Mouse (Mus musculus): ENCODE data around the gene Ifrd2. TPM values are rescaled to one million over a fixed set of nuclear protein-coding genes. Genes with fewer than 3 reads are reported as not detected.
A peak's percentile ranks its signal among the peaks of the same experiment; 100 is the strongest.

The Ifrd2 gene
- total and polyA plus RNA-seq, 2 experiments from 2014 or later: 6.5 to 8.4 TPM

GRCm38 (mm10) chr9:107541474-107542351 lies 45.7 kb upstream of the Ifrd2 start, which contains the start of the genes Cyb561d2 and Nprl2:
Gene Cyb561d2 (minus strand): TSS chr9:107542193.
Gene Nprl2 (plus strand): TSS chr9:107542226.
- H3K4me3 ChIP-seq (ENCODE audit: low read depth, low read length): peak within 1 kb of the TSS; percentile 56
- DNase-seq (ENCODE audit: low spot score) (peak; percentile 95), ATAC-seq (ENCODE audit: low FRiP score) (peak; percentile 86)
- peaks cover 43% of the 10 kb centered on the region for H3K36me3 ChIP-seq (ENCODE audit: insufficient read depth, low read length)
- TF ChIP-seq CTCF (IDR thresholded peaks at IDR 0.05): no peak; the same call in 1 of the 2 replicates
- H3K27ac ChIP-seq (ENCODE audit: low read depth, low read length): peak within 1 kb of the TSS; percentile 67
- H3K4me1 ChIP-seq (ENCODE audit: insufficient read depth, low read length): peaks cover 11% of the 10 kb centered on the region
- H3K9ac ChIP-seq (replicated peaks; ENCODE audit: low read length, poor library complexity, severe bottlenecking): peak within 1 kb of the TSS; percentile 58
- under 1% methylated on average over 46 of the region's 46 CpGs for WGBS
- H3K27me3 ChIP-seq (ENCODE audit: insufficient read depth, low read length): no peaks in the 10 kb centered on the region
- H3K9me3 ChIP-seq (ENCODE audit: low read length): no peaks in the 10 kb centered on the region
- peak within 1 kb of the TSS; percentile 79 for H3K4me2 ChIP-seq (ENCODE audit: low read depth, low read length, poor library complexity, severe bottlenecking)

GRCm38 (mm10) chr9:107542352-107542686 lies 45.1 kb upstream of the Ifrd2 start:
- H3K4me3 ChIP-seq (ENCODE audit: low read depth, low read length): peak overlapping the region; percentile 56
- ATAC-seq (ENCODE audit: low FRiP score) (peak; percentile 11; the same call in 1 of the 2 replicates), DNase-seq (ENCODE audit: low spot score) (no peak)
- H3K36me3 ChIP-seq (ENCODE audit: insufficient read depth, low read length): peaks cover 42% of the 10 kb centered on the region
- H3K4me1 ChIP-seq (ENCODE audit: insufficient read depth, low read length): peaks cover 14% of the 10 kb centered on the region; the same call in 1 of the 2 replicates
- peak overlapping the region; percentile 58 for H3K9ac ChIP-seq (replicated peaks; ENCODE audit: low read length, poor library complexity, severe bottlenecking)
- TF ChIP-seq CTCF (IDR thresholded peaks at IDR 0.05): no peak
- 3% methylated on average over 11 of the region's 11 CpGs for WGBS
- no peaks in the 10 kb centered on the region for H3K9me3 ChIP-seq (ENCODE audit: low read length)
- H3K4me2 ChIP-seq (ENCODE audit: low read depth, low read length, poor library complexity, severe bottlenecking): peak overlapping the region; percentile 79
- peak overlapping the region; percentile 67 for H3K27ac ChIP-seq (ENCODE audit: low read depth, low read length)
- H3K27me3 ChIP-seq (ENCODE audit: insufficient read depth, low read length): no peaks in the 10 kb centered on the region

- 53% methylated on average over 8 of the region's 8 CpGs for WGBS
- peak overlapping the region; percentile 58 for H3K9ac ChIP-seq (replicated peaks; ENCODE audit: low read length, poor library complexity, severe bottlenecking)
- H3K27ac ChIP-seq (ENCODE audit: low read depth, low read length): no peak overlapping the region
- H3K4me2 ChIP-seq (ENCODE audit: low read depth, low read length, poor library complexity, severe bottlenecking): peak overlapping the region; percentile 79
- peaks cover 18% of the 10 kb centered on the region; the same call in 1 of the 2 replicates for H3K4me1 ChIP-seq (ENCODE audit: insufficient read depth, low read length)
- peak overlapping the region; percentile 56 for H3K4me3 ChIP-seq (ENCODE audit: low read depth, low read length)
- no peaks in the 10 kb centered on the region for H3K9me3 ChIP-seq (ENCODE audit: low read length)
- DNase-seq (ENCODE audit: low spot score): no peak
- peaks cover 38% of the 10 kb centered on the region for H3K36me3 ChIP-seq (ENCODE audit: insufficient read depth, low read length)
- no peak for ATAC-seq (ENCODE audit: low FRiP score)
- H3K27me3 ChIP-seq (ENCODE audit: insufficient read depth, low read length): no peaks in the 10 kb centered on the region
- TF ChIP-seq CTCF (IDR thresholded peaks at IDR 0.05): no peak
Observed at GRCm38 (mm10) chr9:107542721-107543120, 44.7 kb upstream of the Ifrd2 start.

DNA sequence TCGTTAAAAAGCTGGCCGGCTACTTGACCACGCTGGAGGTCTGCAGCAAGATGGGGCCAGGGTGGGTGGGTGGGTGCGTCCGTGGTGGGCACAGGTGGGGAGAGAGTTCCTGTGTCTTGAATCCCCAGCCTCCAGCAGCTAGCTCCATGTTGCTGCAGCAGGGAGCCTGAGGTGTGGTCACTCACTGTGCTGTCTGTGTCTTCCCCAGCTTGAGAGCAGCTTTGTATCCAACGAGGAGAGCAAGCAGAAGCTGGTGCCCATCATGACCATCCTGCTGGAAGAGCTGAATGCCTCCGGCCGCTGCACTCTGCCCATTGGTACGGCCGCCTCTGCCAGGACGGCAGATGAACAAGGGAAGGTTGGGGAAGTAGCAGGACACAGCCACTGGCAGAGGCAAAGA lies 44.1 kb upstream of the Ifrd2 start:
- Histone ChIP-seq H3K9me3 (ENCODE audit: low read length) (no peaks in the 10 kb centered on the region), H3K36me3 (ENCODE audit: insufficient read depth, low read length) (peaks cover 33% of the 10 kb centered on the region), H3K4me3 (ENCODE audit: low read depth, low read length) (no peak overlapping the region), H3K4me1 (ENCODE audit: insufficient read depth, low read length) (peaks cover 19% of the 10 kb centered on the region; the same call in 1 of the 2 replicates), H3K27me3 (ENCODE audit: insufficient read depth, low read length) (no peaks in the 10 kb centered on the region), H3K27ac (ENCODE audit: low read depth, low read length) (no peak overlapping the region), H3K9ac (replicated peaks; ENCODE audit: low read length, poor library complexity, severe bottlenecking) (no peak overlapping the region), H3K4me2 (ENCODE audit: low read depth, low read length, poor library complexity, severe bottlenecking) (no peak overlapping the region)
- no peak for TF ChIP-seq CTCF (IDR thresholded peaks at IDR 0.05)
- ATAC-seq (ENCODE audit: low FRiP score): no peak
- 85% methylated on average over 11 of the region's 11 CpGs for WGBS
- DNase-seq (ENCODE audit: low spot score): no peak

DNA sequence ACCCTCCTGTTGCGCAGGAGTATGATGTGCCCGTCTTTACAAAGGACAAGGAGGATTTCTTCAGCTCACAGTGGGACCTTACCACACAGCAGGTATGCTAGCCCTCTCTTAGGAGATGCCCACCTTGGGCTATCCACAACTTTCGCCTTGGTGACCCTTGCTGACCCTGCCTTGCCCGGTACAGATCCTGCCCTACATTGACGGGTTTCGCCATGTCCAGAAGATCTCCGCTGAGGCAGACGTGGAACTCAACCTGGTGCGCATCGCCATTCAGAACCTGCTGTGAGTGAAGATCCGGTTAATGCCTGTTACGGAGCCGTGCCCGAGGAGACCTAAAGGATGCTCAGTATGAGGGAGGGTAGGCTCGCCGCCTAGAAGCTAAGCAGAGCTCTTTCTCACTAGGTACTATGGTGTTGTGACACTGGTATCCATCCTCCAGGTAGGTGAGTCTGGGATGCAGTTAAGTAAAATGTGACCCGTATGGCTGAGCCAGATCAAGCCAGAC lies 43.2 kb upstream of the Ifrd2 start:
- Histone ChIP-seq H3K4me2 (ENCODE audit: low read depth, low read length, poor library complexity, severe bottlenecking) (no peak overlapping the region), H3K4me1 (ENCODE audit: insufficient read depth, low read length) (peaks cover 19% of the 10 kb centered on the region; the same call in 1 of the 2 replicates)

DNA sequence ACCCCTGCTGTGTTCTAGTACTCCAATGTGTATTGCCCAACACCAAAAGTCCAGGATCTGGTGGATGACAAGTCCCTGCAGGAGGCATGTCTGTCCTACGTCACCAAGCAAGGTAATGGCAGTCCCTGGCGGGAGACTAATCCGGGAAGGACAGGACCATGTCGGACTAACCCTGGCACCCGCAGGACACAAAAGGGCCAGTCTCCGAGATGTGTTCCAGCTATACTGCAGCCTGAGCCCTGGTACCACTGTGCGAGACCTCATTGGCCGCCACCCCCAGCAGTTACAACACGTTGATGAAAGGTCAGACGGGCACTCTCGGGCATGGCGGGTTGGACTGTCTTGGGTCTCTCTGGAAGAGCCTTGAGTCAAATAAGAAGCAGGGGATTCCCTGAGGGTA lies 42.7 kb upstream of the Ifrd2 start:
- no peak overlapping the region for H3K4me3 ChIP-seq (ENCODE audit: low read depth, low read length)
- no peaks in the 10 kb centered on the region for H3K9me3 ChIP-seq (ENCODE audit: low read length)
- H3K4me2 ChIP-seq (ENCODE audit: low read depth, low read length, poor library complexity, severe bottlenecking): no peak overlapping the region
- no peak for DNase-seq (ENCODE audit: low spot score)
- H3K27me3 ChIP-seq (ENCODE audit: insufficient read depth, low read length): no peaks in the 10 kb centered on the region
- 93% methylated on average over 12 of the region's 12 CpGs for WGBS
- no peak overlapping the region for H3K9ac ChIP-seq (replicated peaks; ENCODE audit: low read length, poor library complexity, severe bottlenecking)
- no peak for TF ChIP-seq CTCF (IDR thresholded peaks at IDR 0.05)
- no peak overlapping the region for H3K27ac ChIP-seq (ENCODE audit: low read depth, low read length)
- peaks cover 18% of the 10 kb centered on the region for H3K36me3 ChIP-seq (ENCODE audit: insufficient read depth, low read length)
- H3K4me1 ChIP-seq (ENCODE audit: insufficient read depth, low read length): peaks cover 19% of the 10 kb centered on the region; the same call in 1 of the 2 replicates
- ATAC-seq (ENCODE audit: low FRiP score): no peak

More for the DNA sequence above, 43.2 kb upstream of the Ifrd2 start:
- Histone ChIP-seq H3K9me3 (ENCODE audit: low read length) (no peaks in the 10 kb centered on the region), H3K27me3 (ENCODE audit: insufficient read depth, low read length) (no peaks in the 10 kb centered on the region), H3K36me3 (ENCODE audit: insufficient read depth, low read length) (peaks cover 23% of the 10 kb centered on the region), H3K4me3 (ENCODE audit: low read depth, low read length) (no peak overlapping the region), H3K27ac (ENCODE audit: low read depth, low read length) (no peak overlapping the region), H3K9ac (replicated peaks; ENCODE audit: low read length, poor library complexity, severe bottlenecking) (no peak overlapping the region)
- no peak for TF ChIP-seq CTCF (IDR thresholded peaks at IDR 0.05)
- no peak for DNase-seq (ENCODE audit: low spot score)
- WGBS: 94% methylated on average over 17 of the region's 17 CpGs
- no peak for ATAC-seq (ENCODE audit: low FRiP score)

Measured in midbrain, postnatal 0 days (tissue).